Mouse (Mus musculus): ENCODE data around the gene Ccdc187. TPM values are rescaled to one million over a fixed set of nuclear protein-coding genes. Genes with fewer than 3 reads are reported as not detected.

Gene Ccdc187
- polyA plus RNA-seq, 1 experiment = 0.01 TPM

- no peak overlapping the region for H3ac ChIP-seq (ENCODE audit: control insufficient read depth, insufficient read length)
- H3K79me2 ChIP-seq (ENCODE audit: control insufficient read depth, insufficient read depth) = no peaks in the 10 kb centered on the region
- H3K27me3 ChIP-seq (ENCODE audit: control insufficient read depth, insufficient read depth, insufficient read length) = no peaks in the 10 kb centered on the region
- no peaks in the 10 kb centered on the region for H3K36me3 ChIP-seq (ENCODE audit: control insufficient read depth, insufficient read depth)
- TF ChIP-seq TCF3 (IDR thresholded peaks at IDR 0.05; ENCODE audit: insufficient read length, low read depth) (no peak), USF1 (IDR thresholded peaks at IDR 0.05; ENCODE audit: low read depth) (no peak), SRF (IDR thresholded peaks at IDR 0.05; ENCODE audit: control insufficient read depth, insufficient read length, low read depth) (no peak), REST (IDR thresholded peaks at IDR 0.05; ENCODE audit: insufficient read depth, insufficient read length) (no peak), MAX (IDR thresholded peaks at IDR 0.05; ENCODE audit: low read depth) (no peak), POLR2A (IDR thresholded peaks at IDR 0.05; ENCODE audit: insufficient read length, low read depth) (no peak), CEBPB (IDR thresholded peaks at IDR 0.05; ENCODE audit: insufficient read depth, poor library complexity, severe bottlenecking) (no peak), TCF12 (IDR thresholded peaks at IDR 0.05; ENCODE audit: insufficient read depth, poor library complexity, severe bottlenecking) (no peak)
- no peak overlapping the region for H3K4me2 ChIP-seq (ENCODE audit: low read depth)
- no peak overlapping the region for H3K4me3 ChIP-seq
Observed at GRCm38 (mm10) chr2:26234771-26235170, 59.6 kb downstream of the Ccdc187 start.

- Histone ChIP-seq H3K79me2 (ENCODE audit: control insufficient read depth, insufficient read depth) (no peaks in the 10 kb centered on the region), H3K4me3 (no peak overlapping the region), H3ac (ENCODE audit: control insufficient read depth, insufficient read length) (no peak overlapping the region), H3K27me3 (ENCODE audit: control insufficient read depth, insufficient read depth, insufficient read length) (no peaks in the 10 kb centered on the region), H3K4me2 (ENCODE audit: low read depth) (no peak overlapping the region), H3K36me3 (ENCODE audit: control insufficient read depth, insufficient read depth) (no peaks in the 10 kb centered on the region)
- TF ChIP-seq POLR2A (IDR thresholded peaks at IDR 0.05; ENCODE audit: insufficient read length, low read depth) (no peak), TCF3 (IDR thresholded peaks at IDR 0.05; ENCODE audit: insufficient read length, low read depth) (no peak), TCF12 (IDR thresholded peaks at IDR 0.05; ENCODE audit: insufficient read depth, poor library complexity, severe bottlenecking) (no peak), SRF (IDR thresholded peaks at IDR 0.05; ENCODE audit: control insufficient read depth, insufficient read length, low read depth) (no peak), USF1 (IDR thresholded peaks at IDR 0.05; ENCODE audit: low read depth) (no peak), MAX (IDR thresholded peaks at IDR 0.05; ENCODE audit: low read depth) (no peak), E2F4 (IDR thresholded peaks at IDR 0.05; ENCODE audit: insufficient read depth) (no peak), MYOG (IDR thresholded peaks at IDR 0.05; ENCODE audit: control insufficient read depth in 1 of 3, insufficient read depth in 1 of 3, insufficient read length in 2 of 3, low read depth in 2 of 3) (no peak), REST (IDR thresholded peaks at IDR 0.05; ENCODE audit: insufficient read depth, insufficient read length) (no peak), CEBPB (IDR thresholded peaks at IDR 0.05; ENCODE audit: insufficient read depth, poor library complexity, severe bottlenecking) (no peak), MYOD1 (IDR thresholded peaks at IDR 0.05; ENCODE audit: control insufficient read depth in 1 of 3, insufficient read length in 2 of 3, low read depth in 2 of 3) (no peak), POLR2AphosphoS2 (IDR thresholded peaks at IDR 0.05; ENCODE audit: insufficient read length, low read depth) (no peak)
Observed at GRCm38 (mm10) chr2:26234253-26234652, 60.1 kb downstream of the Ccdc187 start.

GRCm38 (mm10) chr2:26231366-26231765 lies 63.0 kb downstream of the Ccdc187 start:
- TF ChIP-seq TCF12 (IDR thresholded peaks at IDR 0.05; ENCODE audit: insufficient read depth, poor library complexity, severe bottlenecking) (no peak), MYOD1 (IDR thresholded peaks at IDR 0.05; ENCODE audit: control insufficient read depth in 1 of 3, insufficient read length in 2 of 3, low read depth in 2 of 3) (no peak), REST (IDR thresholded peaks at IDR 0.05; ENCODE audit: insufficient read depth, insufficient read length) (no peak)
- no peak overlapping the region for H3K4me2 ChIP-seq (ENCODE audit: low read depth)
- H3K4me3 ChIP-seq = no peak overlapping the region

GRCm38 (mm10) chr2:26230253-26230652 lies 64.1 kb downstream of the Ccdc187 start:
- Histone ChIP-seq H3K4me3 (no peak overlapping the region), H3K79me2 (ENCODE audit: control insufficient read depth, insufficient read depth) (no peaks in the 10 kb centered on the region), H3K4me2 (ENCODE audit: low read depth) (no peak overlapping the region), H3K36me3 (ENCODE audit: control insufficient read depth, insufficient read depth) (no peaks in the 10 kb centered on the region), H3ac (ENCODE audit: control insufficient read depth, insufficient read length) (no peak overlapping the region), H3K27me3 (ENCODE audit: control insufficient read depth, insufficient read depth, insufficient read length) (no peaks in the 10 kb centered on the region)
- TF ChIP-seq TCF3 (IDR thresholded peaks at IDR 0.05; ENCODE audit: insufficient read length, low read depth) (no peak), POLR2A (IDR thresholded peaks at IDR 0.05; ENCODE audit: insufficient read length, low read depth) (no peak), POLR2AphosphoS2 (IDR thresholded peaks at IDR 0.05; ENCODE audit: insufficient read length, low read depth) (no peak), USF1 (IDR thresholded peaks at IDR 0.05; ENCODE audit: low read depth) (no peak), TCF12 (IDR thresholded peaks at IDR 0.05; ENCODE audit: insufficient read depth, poor library complexity, severe bottlenecking) (no peak), MYOG (IDR thresholded peaks at IDR 0.05; ENCODE audit: control insufficient read depth in 1 of 3, insufficient read depth in 1 of 3, insufficient read length in 2 of 3, low read depth in 2 of 3) (no peak), CEBPB (IDR thresholded peaks at IDR 0.05; ENCODE audit: insufficient read depth, poor library complexity, severe bottlenecking) (no peak), E2F4 (IDR thresholded peaks at IDR 0.05; ENCODE audit: insufficient read depth) (no peak), SRF (IDR thresholded peaks at IDR 0.05; ENCODE audit: control insufficient read depth, insufficient read length, low read depth) (no peak), REST (IDR thresholded peaks at IDR 0.05; ENCODE audit: insufficient read depth, insufficient read length) (no peak), MAX (IDR thresholded peaks at IDR 0.05; ENCODE audit: low read depth) (no peak), MYOD1 (IDR thresholded peaks at IDR 0.05; ENCODE audit: control insufficient read depth in 1 of 3, insufficient read length in 2 of 3, low read depth in 2 of 3) (no peak)

More at GRCm38 (mm10) chr2:26231366-26231765, 63.0 kb downstream of the Ccdc187 start:
- Histone ChIP-seq H3K27me3 (ENCODE audit: control insufficient read depth, insufficient read depth, insufficient read length) (no peaks in the 10 kb centered on the region), H3ac (ENCODE audit: control insufficient read depth, insufficient read length) (no peak overlapping the region), H3K79me2 (ENCODE audit: control insufficient read depth, insufficient read depth) (no peaks in the 10 kb centered on the region), H3K36me3 (ENCODE audit: control insufficient read depth, insufficient read depth) (no peaks in the 10 kb centered on the region)

- Histone ChIP-seq H3K79me2 (ENCODE audit: control insufficient read depth, insufficient read depth) (no peaks in the 10 kb centered on the region), H3K4me3 (no peak overlapping the region), H3ac (ENCODE audit: control insufficient read depth, insufficient read length) (no peak overlapping the region), H3K4me2 (ENCODE audit: low read depth) (no peak overlapping the region), H3K27me3 (ENCODE audit: control insufficient read depth, insufficient read depth, insufficient read length) (no peaks in the 10 kb centered on the region), H3K36me3 (ENCODE audit: control insufficient read depth, insufficient read depth) (peaks cover 10% of the 10 kb centered on the region)
- no peak for TF ChIP-seq TCF3 (IDR thresholded peaks at IDR 0.05; ENCODE audit: insufficient read length, low read depth)
- no peak for TF ChIP-seq SRF (IDR thresholded peaks at IDR 0.05; ENCODE audit: control insufficient read depth, insufficient read length, low read depth)
Observed at GRCm38 (mm10) chr2:26227788-26228187, 66.6 kb downstream of the Ccdc187 start.
